Mouse (Mus musculus) MEL (cell line): ENCODE data around the gene Olfr465-ps1. TPM values are rescaled to one million over a fixed set of nuclear protein-coding genes. Genes with fewer than 3 reads are reported as not detected.

ENCODE experiments used
- DNase-seq: peaks from one replicate; pipeline ENCODE4 v3.0.0; 2011; ENCODE audit warnings: low read depth, low spot score
- H3K27ac ChIP-seq: 2 replicates; pipeline ENCODE4 v1.5.1; 2012; ENCODE audit warnings: low read depth, mild to moderate bottlenecking, control low read depth, low read length, moderate library complexity; ENCODE audit not compliant: control insufficient read depth
- H3K27me3 ChIP-seq, 2 experiments: fragments of 150-350 bp in 1 of 2; sonication (generic) in 1 of 2; 2 replicates each; pipeline ENCODE4 v1.6.1; 2012; ENCODE audit warnings: low read length in 2 of 2, mild to moderate bottlenecking in 2 of 2, improper control_type of control experiment in 1 of 2, moderate library complexity in 1 of 2; ENCODE audit not compliant: insufficient read depth in 2 of 2, control insufficient read depth in 1 of 2
- H3K36me3 ChIP-seq, 2 experiments: 2 replicates each; pipeline ENCODE4 v1.6.1; 2012 to 2014; ENCODE audit warnings: low read length in 2 of 2, improper control_type of control experiment in 1 of 2, inconsistent platforms in 1 of 2, mild to moderate bottlenecking in 1 of 2; ENCODE audit not compliant: insufficient read depth in 2 of 2, control insufficient read depth in 1 of 2
- H3K4me1 ChIP-seq, 2 experiments: fragments of 150-350 bp in 1 of 2; sonication (generic) in 1 of 2; 2 replicates each; pipeline ENCODE4 v1.6.1; 2012; ENCODE audit warnings: low read length in 2 of 2, improper control_type of control experiment in 1 of 2, mild to moderate bottlenecking in 1 of 2; ENCODE audit not compliant: insufficient read depth in 2 of 2, control insufficient read depth in 1 of 2
- H3K4me3 ChIP-seq, 2 experiments: fragments of 150-350 bp in 1 of 2; sonication (generic) in 1 of 2; 2 replicates each; pipeline ENCODE4 v1.5.1; 2012; ENCODE audit warnings: low read depth in 2 of 2, low read length in 2 of 2, mild to moderate bottlenecking in 2 of 2, moderate library complexity in 2 of 2, control low read depth in 1 of 2, improper control_type of control experiment in 1 of 2; ENCODE audit not compliant: control insufficient read depth in 1 of 2, insufficient read depth in 1 of 2
- H3K79me2 ChIP-seq: 2 replicates; pipeline ENCODE4 v1.6.1; 2012; ENCODE audit warnings: mild to moderate bottlenecking, low read length, moderate library complexity; ENCODE audit not compliant: control insufficient read depth, poor library complexity, insufficient read depth
- H3K9ac ChIP-seq: 2 replicates; pipeline ENCODE4 v1.6.1; 2012; ENCODE audit warnings: low read depth, mild to moderate bottlenecking, control low read depth, low read length, moderate library complexity; ENCODE audit not compliant: control insufficient read depth, poor library complexity, severe bottlenecking
- H3K9me3 ChIP-seq: fragments of 150-350 bp; sonication (generic); replicated peaks from 2 replicates; pipeline ENCODE4 v1.6.1; 2012; ENCODE audit warnings: mild to moderate bottlenecking, low read length, improper control_type of control experiment, moderate library complexity; ENCODE audit not compliant: insufficient read depth
- BHLHE40 ChIP-seq: IDR thresholded peaks from 2 replicates; pipeline ENCODE4 v1.6.1; 2012; ENCODE audit warnings: low read depth, mild to moderate bottlenecking, inconsistent platforms, low read length, improper control_type of control experiment, borderline replicate concordance
- CTCF ChIP-seq, 3 experiments: IDR thresholded peaks in 2 of 3; conservative IDR thresholded peaks in 1 of 3; 2 replicates each; pipeline ENCODE4 v1.5.1; 2011 to 2012; ENCODE audit warnings: low read length in 3 of 3, low read depth in 2 of 3, mild to moderate bottlenecking in 2 of 3, improper control_type of control experiment in 1 of 3, inconsistent platforms in 1 of 3, mixed read lengths in 1 of 3, moderate library complexity in 1 of 3; ENCODE audit not compliant: control insufficient read depth in 1 of 3, insufficient read depth in 1 of 3, poor library complexity in 1 of 3, severe bottlenecking in 1 of 3
- E2F4 ChIP-seq: IDR thresholded peaks from 2 replicates; pipeline ENCODE4 v1.6.1; 2011; ENCODE audit warnings: low read depth, low read length, improper control_type of control experiment, borderline replicate concordance
- EP300 ChIP-seq, 2 experiments: IDR thresholded peaks; 2 replicates each; pipeline ENCODE4 v1.6.1; 2011; ENCODE audit warnings: improper control_type of control experiment in 2 of 2, low read length in 2 of 2, low read depth in 1 of 2, mild to moderate bottlenecking in 1 of 2
- ETS1 ChIP-seq: IDR thresholded peaks from 2 replicates; pipeline ENCODE4 v1.6.1; 2012; ENCODE audit warnings: low read depth, mild to moderate bottlenecking, inconsistent platforms, low read length, improper control_type of control experiment, moderate library complexity
- GATA1 ChIP-seq: IDR thresholded peaks from 2 replicates; pipeline ENCODE4 v1.6.1; 2011; ENCODE audit warnings: low read depth, low read length, improper control_type of control experiment
- HCFC1 ChIP-seq: IDR thresholded peaks from 2 replicates; pipeline ENCODE4 v1.6.1; 2012; ENCODE audit warnings: low read depth, mild to moderate bottlenecking, inconsistent platforms, low read length, improper control_type of control experiment, moderate library complexity
- KAT2A ChIP-seq: conservative IDR thresholded peaks from 2 replicates; pipeline ENCODE4 v1.6.1; 2012; ENCODE audit warnings: low read depth, low read length, improper control_type of control experiment, inconsistent platforms
- MAFK ChIP-seq: IDR thresholded peaks from 2 replicates; pipeline ENCODE4 v1.6.1; 2011; ENCODE audit warnings: low read depth, mild to moderate bottlenecking, low read length, improper control_type of control experiment, borderline replicate concordance
- MAX ChIP-seq: IDR thresholded peaks from 2 replicates; pipeline ENCODE4 v1.6.1; 2011; ENCODE audit warnings: low read length, improper control_type of control experiment
- MYB ChIP-seq: IDR thresholded peaks from 2 replicates; pipeline ENCODE4 v1.6.1; 2011; ENCODE audit warnings: mild to moderate bottlenecking, low read depth, low read length, improper control_type of control experiment
- NELFE ChIP-seq: IDR thresholded peaks from 2 replicates; pipeline ENCODE4 v1.6.1; 2011; ENCODE audit warnings: low read depth, low read length, improper control_type of control experiment
- POLR2AphosphoS5 ChIP-seq: IDR thresholded peaks from 2 replicates; pipeline ENCODE4 v1.6.1; 2012; ENCODE audit warnings: low read depth, borderline replicate concordance, mild to moderate bottlenecking, inconsistent platforms, low read length, moderate library complexity, mixed read lengths
- RCOR1 ChIP-seq: IDR thresholded peaks from 2 replicates; pipeline ENCODE4 v1.6.1; 2012; ENCODE audit warnings: low read depth, mild to moderate bottlenecking, inconsistent platforms, low read length, improper control_type of control experiment
- SMC3 ChIP-seq: IDR thresholded peaks from 2 replicates; pipeline ENCODE4 v1.6.1; 2011; ENCODE audit warnings: low read depth, low read length, improper control_type of control experiment
- TAL1 ChIP-seq: IDR thresholded peaks from 2 replicates; pipeline ENCODE4 v1.6.1; 2012; ENCODE audit warnings: mild to moderate bottlenecking, inconsistent platforms, low read length, moderate library complexity, mixed read lengths
- UBTF ChIP-seq: IDR thresholded peaks from 2 replicates; pipeline ENCODE4 v1.6.1; 2012; ENCODE audit warnings: low read depth, mild to moderate bottlenecking, inconsistent platforms, low read length, improper control_type of control experiment, moderate library complexity, borderline replicate concordance; ENCODE audit not compliant: insufficient read depth
- ZC3H11A ChIP-seq: IDR thresholded peaks from 2 replicates; pipeline ENCODE4 v1.6.1; 2012; ENCODE audit warnings: low read depth, mild to moderate bottlenecking, inconsistent platforms, low read length, improper control_type of control experiment
- ZKSCAN1 ChIP-seq: IDR thresholded peaks from 2 replicates; pipeline ENCODE4 v1.6.1; 2012; ENCODE audit warnings: low read depth, mild to moderate bottlenecking, inconsistent platforms, low read length, improper control_type of control experiment, moderate library complexity
- ZMIZ1 ChIP-seq: IDR thresholded peaks from 2 replicates; pipeline ENCODE4 v1.6.1; 2012; ENCODE audit warnings: low read depth, mild to moderate bottlenecking, inconsistent platforms, low read length, improper control_type of control experiment, moderate library complexity
- ZNF384 ChIP-seq: IDR thresholded peaks from 2 replicates; pipeline ENCODE4 v1.6.1; 2012; ENCODE audit warnings: low read depth, mild to moderate bottlenecking, inconsistent platforms, low read length, improper control_type of control experiment
- polyA plus RNA-seq, 2 experiments: library from polyadenylated mRNA; stranded (reverse) in 1 of 2; unstranded in 1 of 2; fragments of >175 nt in 1 of 2; fragments of >200 nt in 1 of 2; gene quantifications; 2 replicates each; pipeline versions ENCODE4 v1.2.1 to v1.2.4; 2012; ENCODE audit warnings: low replicate concordance in 2 of 2, low read depth in 1 of 2; ENCODE audit not compliant: insufficient read length in 2 of 2, insufficient read depth in 1 of 2, missing spikeins in 1 of 2
- total RNA-seq: library from RNA; depleted of rRNA; stranded (reverse); fragments of 300-350 nt; gene quantifications from 2 replicates; pipeline ENCODE4 v1.2.3, GENCODE M21; 2012

Gene Olfr465-ps1
- total and polyA plus RNA-seq, 3 experiments, result not detected

- no peak for DNase-seq
- Histone ChIP-seq H3K36me3 (peaks cover 2 to 25% of the 10 kb centered on the region in 2 experiments; a peak in 3 of 4 replicates), H3K27ac (no peak overlapping the region), H3K9ac (no peak overlapping the region), H3K27me3 (no peaks in the 10 kb centered on the region), H3K4me1 (no peaks in the 10 kb centered on the region; a peak in 1 of 4 replicates), H3K9me3 (no peaks in the 10 kb centered on the region), H3K79me2 (peaks cover 35% of the 10 kb centered on the region), H3K4me3 (no peak overlapping the region)
- TF ChIP-seq CTCF (IDR thresholded peaks at IDR 0.05 in 2 of 3, conservative IDR thresholded peaks at IDR 0.05 in 1 of 3; ENCODE audit: control insufficient read depth in 1 of 3, insufficient read depth in 1 of 3, low read depth in 2 of 3, low read length in 3 of 3, poor library complexity in 1 of 3, severe bottlenecking in 1 of 3) (no peak), ZMIZ1 (no peak), EP300 (IDR thresholded peaks at IDR 0.05; ENCODE audit: low read depth in 1 of 2, low read length in 2 of 2) (no peak), NELFE (no peak), MYB (no peak), UBTF (no peak), HCFC1 (no peak), KAT2A (no peak), MAX (no peak), ZKSCAN1 (no peak), TAL1 (no peak), SMC3 (no peak), POLR2AphosphoS5 (no peak), ETS1 (no peak), MAFK (no peak), RCOR1 (no peak), GATA1 (no peak), E2F4 (no peak), ZNF384 (no peak), ZC3H11A (no peak)
Measured at GRCm38 (mm10) chr13:65097018-65097417, 40.9 kb upstream of the Olfr465-ps1 start.

DNA sequence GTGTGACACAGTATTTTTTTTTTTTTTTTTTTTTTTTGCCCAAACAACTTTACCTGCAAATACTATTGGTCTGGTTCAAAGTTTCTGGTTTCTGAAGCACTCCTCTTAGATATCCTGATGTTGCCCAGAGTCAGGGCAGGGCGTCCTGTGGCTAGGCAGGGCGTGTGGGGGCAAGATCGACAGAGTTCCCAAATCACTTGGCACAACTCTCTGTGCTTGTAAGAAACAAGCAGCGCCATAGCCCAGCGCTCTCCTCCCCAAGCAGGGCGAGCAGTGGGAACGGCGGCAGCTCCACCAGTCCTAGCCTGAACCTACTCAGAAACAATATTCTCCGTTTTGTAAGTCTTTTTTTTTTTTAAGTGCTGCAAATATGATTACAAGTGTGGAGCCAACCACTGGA lies 37.2 kb upstream of the Olfr465-ps1 start:
- H3K4me3 ChIP-seq, result no peak overlapping the region
- H3K36me3 ChIP-seq, result peaks cover 2 to 4% of the 10 kb centered on the region in 2 experiments; a peak in 3 of 4 replicates
- H3K4me1 ChIP-seq, result no peaks in the 10 kb centered on the region; a peak in 1 of 4 replicates

More for the DNA sequence above, 37.2 kb upstream of the Olfr465-ps1 start:
- no peak for DNase-seq
- TF ChIP-seq BHLHE40 (no peak), ZNF384 (peak; percentile 16; the same call in 1 of the 2 replicates)
- TF ChIP-seq, all 39 proteins: peak for 1
- Histone ChIP-seq H3K9me3 (no peaks in the 10 kb centered on the region), H3K9ac (no peak overlapping the region), H3K27ac (no peak overlapping the region), H3K79me2 (peaks cover 48% of the 10 kb centered on the region), H3K27me3 (no peaks in the 10 kb centered on the region)
